Mouse (Mus musculus): ENCODE measurements around the gene Acad9.

- TF ChIP-seq ZNF384 (IDR thresholded peaks at IDR 0.05; ENCODE audit: low read depth, low read length) (no peak), MAFK (IDR thresholded peaks at IDR 0.05; ENCODE audit: insufficient read depth, low read depth, low read length) (no peak), ZC3H11A (IDR thresholded peaks at IDR 0.05; ENCODE audit: borderline replicate concordance, low read depth, low read length) (no peak), CHD2 (IDR thresholded peaks at IDR 0.05; ENCODE audit: low read depth, low read length) (no peak), HCFC1 (IDR thresholded peaks at IDR 0.05; ENCODE audit: borderline replicate concordance, insufficient read depth, low read length) (no peak)
Measured at GRCm38 (mm10) chr3:36075466-36075865, 9.7 kb downstream of the Acad9 start.

Measured in ES-E14 (cell line).